Mouse (Mus musculus) erythroblast, embryonic 14.5 days (primary cell): ENCODE data around the gene Nmur1.

ENCODE experiments used
- GATA1 ChIP-seq: IDR thresholded peaks from 2 replicates; pipeline ENCODE4 v1.6.1; 2012; ENCODE audit warnings: low read length, inconsistent platforms, mixed read lengths
- TAL1 ChIP-seq: IDR thresholded peaks from 3 replicates; pipeline ENCODE4 v1.6.1; 2012; ENCODE audit warnings: low read length, inconsistent platforms, mixed read lengths

DNA sequence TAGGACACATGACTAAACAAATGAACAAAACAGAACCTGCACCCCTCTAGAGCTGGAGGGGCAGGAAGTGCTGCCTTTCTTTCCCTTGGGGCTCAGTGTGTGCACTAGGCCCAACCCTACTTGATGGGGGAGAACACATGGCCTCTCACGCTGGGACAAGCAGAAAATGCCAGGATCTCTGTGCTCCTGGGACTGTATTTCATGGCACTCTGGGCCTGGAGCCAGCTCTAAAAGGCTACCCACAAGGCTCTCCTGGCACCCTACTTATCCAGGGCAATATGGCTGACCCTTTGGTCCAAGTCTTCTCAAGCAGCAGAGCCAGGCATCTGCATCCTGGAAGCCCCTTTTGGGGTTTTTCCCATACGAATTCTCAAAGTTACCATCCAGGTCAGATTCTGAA lies 34.6 kb downstream of the Nmur1 start:
- TF ChIP-seq TAL1 (no peak), GATA1 (no peak)
